Mouse (Mus musculus): ENCODE results near the gene Gphn. TPM values are rescaled to one million over a fixed set of nuclear protein-coding genes. Genes with fewer than 3 reads are reported as not detected.
A peak's percentile ranks its signal among the peaks of the same experiment; 100 is the strongest.

The Gphn gene
- total RNA-seq (2021) = 10 to 100 TPM; 22.8 TPM
- long read RNA-seq, experiment 1, transcript Gphn-202 (23 exons, 3,300 nt) = major isoform, 29 of 39 reads
- long read RNA-seq, experiment 1, partial matches to known transcripts = 4 of 39 reads
- long read RNA-seq, experiment 1, other reads (novel, unspliced or antisense) = 6 of 39 reads
- long read RNA-seq, experiment 2, transcript Gphn-202 (23 exons, 3,300 nt) = major isoform, 27 of 36 reads
- long read RNA-seq, experiment 2, partial matches to known transcripts = 3 of 36 reads
- long read RNA-seq, experiment 2, other reads (novel, unspliced or antisense) = 6 of 36 reads

DNA sequence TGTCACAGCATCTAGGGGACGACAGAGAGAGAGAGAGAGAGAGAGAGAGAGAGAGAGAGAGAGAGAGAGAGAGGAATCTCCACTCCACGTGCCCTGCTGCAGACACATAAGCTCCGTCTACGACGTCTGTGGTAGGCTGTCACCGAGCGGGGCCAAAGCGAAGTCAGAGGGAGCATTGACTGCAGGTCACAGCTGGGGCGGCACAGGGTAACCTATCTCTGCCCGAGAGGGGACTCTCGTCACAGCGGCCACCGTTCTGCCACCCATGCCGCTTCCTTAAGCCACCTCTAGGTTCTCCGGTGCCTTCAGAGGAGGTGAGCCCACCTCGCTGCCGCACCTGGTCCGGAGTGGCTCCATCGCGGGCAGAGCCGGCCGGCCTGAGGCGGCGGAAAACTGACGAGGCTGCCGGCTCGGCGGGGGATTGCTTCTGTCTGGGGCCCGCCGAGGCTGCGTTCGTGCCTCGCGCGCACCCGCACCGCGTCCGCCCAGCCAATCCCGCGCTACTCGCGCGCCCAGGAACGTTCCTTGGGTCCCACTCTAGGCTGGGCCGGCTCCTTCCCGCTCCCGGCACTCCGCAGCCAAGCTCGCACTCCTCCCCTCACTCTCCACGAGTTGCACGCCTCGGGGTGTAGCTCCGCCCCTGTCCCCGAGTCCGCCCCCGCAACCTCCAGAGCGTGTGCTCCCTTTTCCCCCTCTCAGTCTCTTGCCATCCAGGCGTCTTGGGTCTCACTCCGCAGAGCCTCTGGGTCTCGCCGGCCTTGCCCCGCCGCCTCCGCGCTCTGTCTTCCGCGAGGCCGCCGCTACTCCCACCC lies at the start of gene Gphn:
Gene Gphn (plus strand): TSS at position 673 of the 812 bp plus-strand sequence.
- intact Hi-C loops (cut with DNase I) = loop anchor here (10.0 kb wide), 1 partner anchor 519 kb away; the partner anchor contains the start of gene Mpp5
- peak; percentile 87 to 91 for DNase-seq

DNA sequence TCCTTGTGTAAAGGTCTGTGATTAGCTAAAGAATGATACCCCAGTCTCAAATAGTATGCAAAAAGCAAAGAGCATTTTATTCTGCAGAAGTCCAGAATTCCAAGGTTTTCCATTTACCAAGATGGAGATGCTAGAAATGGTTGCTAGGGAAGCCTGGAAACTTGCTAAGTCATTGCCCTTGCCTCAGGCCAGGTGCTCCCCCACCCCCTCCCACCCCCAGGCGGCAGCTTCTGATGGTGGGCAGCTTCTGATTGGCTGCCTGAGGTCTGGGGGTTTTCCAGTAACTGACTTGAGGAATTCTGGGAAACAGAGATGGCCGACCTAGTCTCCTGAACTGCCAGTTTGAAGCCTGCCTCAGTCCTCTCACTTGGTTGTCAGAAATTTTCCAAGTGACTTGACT lies 44.7 kb upstream of the Gphn start:
- intact Hi-C loops (cut with DNase I) = no loop called here
- no peak for DNase-seq

DNA sequence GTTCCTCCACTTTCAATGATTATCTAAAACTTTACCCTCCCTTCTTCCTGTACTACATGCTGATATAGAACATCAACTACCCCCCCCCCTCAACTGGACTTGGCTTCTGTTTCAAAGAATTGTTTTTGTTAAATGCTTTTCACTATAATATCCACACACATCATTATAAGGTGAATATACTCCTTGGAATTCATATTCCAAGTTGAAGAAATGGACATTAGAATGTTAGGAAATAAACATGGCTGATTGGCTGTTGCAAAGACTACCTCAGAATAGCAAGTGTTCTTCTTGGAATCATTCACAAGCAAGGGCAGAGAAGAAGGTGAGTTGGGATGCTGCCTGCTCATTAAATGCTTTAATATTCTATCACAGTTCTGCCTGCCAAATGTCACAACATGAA lies 32.2 kb upstream of the Gphn start, which contains the start of gene Gm6657:
Gene Gm6657 (plus strand): TSS at position 301 of the 400 bp plus-strand sequence.
- DNase-seq = no peak
- intact Hi-C loops (cut with DNase I) = no loop called here

DNA sequence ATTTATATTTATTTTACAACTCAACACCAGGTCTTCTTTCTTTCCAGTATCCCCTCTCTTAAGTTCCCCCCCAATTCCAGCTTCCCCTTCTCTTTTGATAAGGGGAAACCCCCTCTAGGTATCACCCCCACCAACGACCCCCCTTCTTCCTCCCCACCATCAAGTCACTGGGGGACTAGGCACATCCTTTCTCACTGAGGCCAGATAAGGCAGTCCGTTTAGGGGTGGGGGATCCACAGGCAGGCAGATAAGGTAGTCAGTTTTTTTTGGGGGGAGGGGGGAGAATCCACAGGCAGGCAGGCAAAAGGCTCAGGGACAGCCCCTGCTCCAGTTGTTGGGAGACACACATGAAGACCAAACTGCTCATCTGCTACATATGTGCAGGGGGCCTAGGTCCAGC lies 30.8 kb upstream of the Gphn start:
- no peak for DNase-seq
- intact Hi-C loops (cut with DNase I) = no loop called here

DNA sequence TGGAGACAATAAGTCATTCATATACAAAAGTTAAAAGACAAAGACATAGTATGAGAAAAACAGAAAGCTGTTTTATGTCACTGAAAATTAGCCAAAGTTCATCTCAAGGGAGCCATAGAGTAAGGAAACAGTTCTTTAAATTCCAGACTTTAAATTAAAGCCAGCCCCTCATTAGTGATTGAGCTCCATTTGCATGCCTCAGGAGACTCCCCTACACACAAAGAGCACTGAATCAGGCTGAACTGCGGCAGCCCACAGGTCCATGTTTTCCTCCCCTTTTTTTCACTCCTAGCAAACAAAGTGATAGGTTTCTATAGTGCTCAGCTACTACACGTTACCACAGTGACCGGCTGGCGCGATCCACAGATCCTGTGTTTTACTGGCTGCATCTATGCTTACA lies 22.5 kb upstream of the Gphn start:
- DNase-seq = no peak
- intact Hi-C loops (cut with DNase I) = loop anchor here (10.0 kb wide), 2 partner anchors 221 to 621 kb away; no protein-coding TSS in a partner anchor

DNA sequence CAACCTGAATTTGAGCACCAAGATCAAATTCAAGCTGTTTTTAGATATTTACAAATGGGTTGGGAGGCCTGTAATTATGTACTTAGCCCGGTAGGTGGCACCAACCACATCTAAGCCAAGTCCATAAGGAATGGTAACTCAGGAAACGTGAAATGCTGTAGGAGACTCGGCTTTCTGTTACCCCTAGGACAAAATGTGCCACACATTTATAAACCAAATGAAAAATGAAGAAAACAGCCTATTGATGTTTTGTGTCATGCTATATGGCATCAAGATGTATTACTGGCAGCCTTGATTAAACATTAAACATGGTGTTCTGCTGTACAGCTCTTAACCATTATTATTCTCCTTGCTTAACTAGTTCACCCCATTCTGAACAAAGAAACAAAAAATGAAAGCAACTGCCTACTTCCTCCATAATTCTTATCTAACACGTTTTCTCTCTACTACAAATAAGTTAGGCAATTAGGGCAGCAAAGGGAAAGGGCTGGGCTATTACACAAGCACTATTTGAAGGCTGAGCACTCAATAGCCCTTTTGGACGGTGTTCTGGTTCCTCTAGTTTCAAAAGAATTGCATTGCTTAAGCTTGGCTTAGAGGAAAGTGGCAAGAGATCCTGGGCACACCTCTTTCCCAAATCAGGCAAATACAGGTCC lies 20.1 kb upstream of the Gphn start:
- peak; percentile 49 to 63 for DNase-seq
- intact Hi-C loops (cut with DNase I) = loop anchor here (5.0 to 10.0 kb wide), 3 partner anchors 149 to 619 kb away; no protein-coding TSS in a partner anchor

DNA sequence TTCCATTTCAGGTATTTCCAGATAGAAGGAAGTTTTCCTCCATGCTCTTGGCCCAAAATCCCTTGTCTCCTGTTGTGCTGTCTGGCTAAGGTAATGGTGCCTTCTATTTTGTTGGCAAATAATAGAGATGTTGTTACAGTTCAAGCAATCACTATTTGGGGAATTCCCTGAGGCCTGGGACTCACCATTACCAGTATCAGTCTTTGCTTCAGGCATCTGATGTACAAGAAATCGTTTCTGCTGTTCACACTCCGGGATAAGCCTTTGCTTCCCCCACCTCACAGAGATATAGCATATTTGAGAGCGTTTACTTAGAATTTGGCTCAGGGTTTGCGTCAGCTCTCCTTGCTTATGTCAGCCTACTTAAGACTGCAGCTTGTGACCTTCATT lies 19.6 kb upstream of the Gphn start:
- DNase-seq = no peak
- intact Hi-C loops (cut with DNase I) = loop anchor here (5.0 to 10.0 kb wide), 3 partner anchors 149 to 618 kb away; no protein-coding TSS in a partner anchor

DNA sequence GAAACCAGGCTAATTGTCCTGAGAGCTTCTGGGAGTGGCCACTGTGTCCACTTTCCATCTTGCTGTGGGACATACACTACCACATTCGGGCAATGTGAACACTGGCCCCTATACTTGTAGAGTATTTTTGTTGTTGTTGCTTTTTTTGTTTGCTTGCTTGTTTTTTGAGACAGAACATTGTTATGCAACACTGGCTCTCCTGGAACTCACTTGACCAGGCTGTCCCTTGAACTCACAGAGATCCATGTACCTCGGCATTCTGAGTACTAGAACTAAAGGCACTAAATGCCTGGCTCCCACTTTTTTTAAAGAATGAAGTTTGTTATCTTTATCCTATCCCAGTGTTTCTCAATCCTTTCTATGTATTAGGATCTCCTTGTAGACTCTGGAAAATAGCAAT lies 16.3 kb upstream of the Gphn start:
- DNase-seq = no peak
- intact Hi-C loops (cut with DNase I) = loop anchor here (5.0 to 10.0 kb wide), 3 partner anchors 153 to 615 kb away; no protein-coding TSS in a partner anchor

DNA sequence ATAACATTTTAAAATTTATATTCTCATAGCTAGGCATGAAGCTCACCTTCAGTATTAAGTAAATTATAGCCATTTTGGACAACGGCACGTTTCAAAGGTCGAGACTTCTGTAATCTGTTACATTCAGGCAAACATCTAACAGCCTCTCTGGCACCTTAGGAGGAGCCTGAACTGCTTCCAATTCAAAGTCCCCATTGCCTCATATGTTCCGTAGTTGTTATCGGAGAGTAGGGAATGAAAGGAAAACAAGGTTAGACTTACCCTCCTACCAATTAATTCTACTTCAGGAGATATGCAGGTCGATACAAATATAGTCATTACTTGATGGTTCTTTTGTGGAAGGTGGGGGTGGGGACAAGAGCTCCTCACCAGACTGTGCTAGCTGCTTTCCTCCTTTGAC lies 10.7 kb upstream of the Gphn start:
- no peak for DNase-seq
- intact Hi-C loops (cut with DNase I) = no loop called here

DNA sequence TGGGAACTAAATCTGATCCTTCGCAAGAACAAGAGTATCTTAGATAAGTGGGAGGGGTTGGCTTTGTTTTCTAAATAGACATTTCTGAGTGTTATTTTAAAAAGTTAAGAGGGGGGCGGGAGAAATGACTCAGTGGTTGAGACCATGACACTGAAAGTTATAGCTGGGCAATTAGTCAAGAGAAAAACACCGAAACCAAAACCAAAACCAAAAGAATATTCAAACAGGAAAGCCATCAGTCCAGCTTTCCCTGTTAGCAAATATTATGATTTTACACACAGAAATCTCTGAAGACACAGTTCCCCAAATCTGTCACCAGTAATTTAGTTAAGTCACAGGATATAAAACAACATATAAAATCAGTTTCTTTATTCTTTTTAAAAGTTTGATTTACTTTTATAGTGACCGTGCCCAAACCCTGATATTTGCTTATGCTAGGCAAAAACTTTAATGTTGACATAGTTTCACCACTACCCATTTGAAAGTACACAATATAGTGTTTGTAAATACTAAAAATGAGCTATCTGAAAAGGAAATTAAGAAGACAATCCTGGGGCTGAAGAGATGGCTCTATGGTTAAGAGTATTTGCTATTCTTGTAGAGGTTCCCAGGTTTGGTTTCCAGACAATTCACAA lies 6.9 kb upstream of the Gphn start:
- DNase-seq = no peak
- intact Hi-C loops (cut with DNase I) = no loop called here

DNA sequence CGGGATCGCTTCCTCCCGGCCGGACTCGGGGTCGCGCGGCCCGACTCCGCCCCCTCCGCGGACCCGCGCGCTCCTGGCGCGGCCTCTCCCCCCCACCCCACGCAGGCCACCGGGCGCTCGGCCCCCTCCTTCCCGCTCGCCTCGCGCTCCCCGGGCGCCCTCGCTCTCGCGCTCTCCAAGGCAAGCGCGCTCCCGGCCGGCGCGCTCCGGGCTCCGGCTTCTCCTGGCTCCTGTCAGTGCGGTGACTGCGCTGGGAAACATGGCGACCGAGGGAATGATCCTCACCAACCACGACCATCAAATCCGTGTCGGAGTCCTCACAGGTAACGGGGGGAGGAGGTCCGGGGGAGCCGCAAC lies 318 bp downstream of the Gphn start:
- peak in 1 of 2 experiments; percentile 92 for DNase-seq
- intact Hi-C loops (cut with DNase I) = loop anchor here (10.0 kb wide), 1 partner anchor 518 kb away; the partner anchor contains the start of gene Mpp5

DNA sequence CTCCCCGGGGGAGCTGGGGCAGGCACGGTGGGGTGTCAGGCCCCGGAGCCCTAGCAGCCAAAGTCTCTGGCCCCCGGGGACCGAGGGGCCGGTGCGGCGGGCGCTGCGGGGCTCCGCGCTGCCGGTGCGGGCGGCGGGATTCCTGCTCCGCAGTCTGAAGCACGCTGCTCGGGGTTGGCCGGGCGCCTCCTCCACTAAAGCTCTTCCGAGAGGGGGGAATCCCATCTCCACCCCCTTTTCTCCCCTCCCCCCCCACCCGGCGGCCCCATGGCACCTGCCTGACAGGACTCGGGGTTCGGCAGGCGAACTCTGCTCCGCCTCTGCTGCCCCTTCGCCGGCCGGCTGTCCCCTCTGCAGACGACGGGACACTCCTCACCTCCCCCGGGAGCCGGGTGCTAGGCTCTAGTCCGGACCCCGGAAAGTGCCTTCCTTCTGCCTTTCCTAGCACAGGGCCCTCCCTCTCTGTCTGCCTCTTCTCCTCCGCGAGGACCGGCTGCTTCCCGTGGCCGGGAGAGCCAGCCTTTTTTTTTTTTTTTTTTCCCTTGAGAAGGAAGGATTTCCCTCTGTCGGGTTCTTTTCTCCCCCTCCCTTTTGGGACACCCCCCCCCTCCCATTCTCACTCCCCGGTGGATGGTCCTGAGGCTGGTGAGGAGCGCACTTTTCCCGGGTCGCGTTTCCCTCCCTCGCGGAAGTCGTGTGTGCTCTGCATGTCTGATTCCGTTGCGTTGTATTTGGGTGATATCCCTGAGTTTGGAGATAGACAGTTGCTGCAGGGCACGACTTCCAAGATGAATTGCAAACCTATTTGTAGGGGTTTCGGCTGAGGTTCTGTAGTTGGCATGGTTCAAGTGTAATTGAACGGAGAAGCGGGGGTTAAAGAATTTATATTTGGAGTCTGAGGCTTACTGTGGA lies 1.1 kb downstream of the Gphn start:
- intact Hi-C loops (cut with DNase I) = loop anchor here (10.0 kb wide), 1 partner anchor 518 kb away; the partner anchor contains the start of gene Mpp5
- DNase-seq = peak; percentile 50 to 57

DNA sequence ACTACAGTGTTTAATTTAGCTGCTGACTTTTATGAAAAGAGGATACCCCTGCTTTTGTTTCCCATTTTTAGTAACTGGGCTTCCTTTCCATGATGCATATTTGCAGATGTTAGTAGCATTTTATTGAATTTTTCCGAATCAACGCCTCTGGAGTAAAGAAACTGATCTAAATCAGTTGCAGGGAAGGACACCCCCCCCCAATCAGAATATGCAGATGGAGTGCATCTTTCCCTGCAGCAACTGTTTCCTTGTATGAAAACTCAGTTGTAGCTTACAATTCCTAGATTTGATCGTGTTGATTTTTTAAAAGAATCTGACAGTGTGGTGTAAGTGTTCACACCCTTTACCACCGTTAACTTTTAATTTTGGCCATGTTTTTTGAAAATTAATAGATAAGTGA lies 2.0 kb downstream of the Gphn start:
- no peak for DNase-seq

DNA sequence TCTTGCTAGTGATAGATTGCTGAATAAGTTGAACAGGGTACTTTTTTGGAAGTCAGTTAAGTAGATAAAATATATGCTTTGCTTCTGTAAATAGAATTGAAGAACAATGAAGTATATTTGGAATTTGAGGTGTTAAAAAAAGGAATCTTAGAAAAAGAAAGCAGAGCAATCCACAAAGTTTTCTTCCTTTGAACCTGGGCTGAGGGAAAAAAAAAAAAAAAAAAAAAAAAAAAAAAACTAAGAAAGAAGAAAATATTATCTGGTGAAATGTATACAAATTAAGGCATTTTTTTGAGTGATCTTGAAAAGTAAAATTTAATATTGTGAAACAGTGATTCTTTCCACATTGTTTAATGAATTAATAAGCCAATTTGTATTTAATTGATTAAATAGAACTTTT lies 6.4 kb downstream of the Gphn start:
- DNase-seq = no peak
- intact Hi-C loops (cut with DNase I) = no loop called here

More for the DNA sequence above, 2.0 kb downstream of the Gphn start:
- intact Hi-C loops (cut with DNase I) = loop anchor here (10.0 kb wide), 1 partner anchor 517 kb away; the partner anchor contains the start of gene Mpp5

DNA sequence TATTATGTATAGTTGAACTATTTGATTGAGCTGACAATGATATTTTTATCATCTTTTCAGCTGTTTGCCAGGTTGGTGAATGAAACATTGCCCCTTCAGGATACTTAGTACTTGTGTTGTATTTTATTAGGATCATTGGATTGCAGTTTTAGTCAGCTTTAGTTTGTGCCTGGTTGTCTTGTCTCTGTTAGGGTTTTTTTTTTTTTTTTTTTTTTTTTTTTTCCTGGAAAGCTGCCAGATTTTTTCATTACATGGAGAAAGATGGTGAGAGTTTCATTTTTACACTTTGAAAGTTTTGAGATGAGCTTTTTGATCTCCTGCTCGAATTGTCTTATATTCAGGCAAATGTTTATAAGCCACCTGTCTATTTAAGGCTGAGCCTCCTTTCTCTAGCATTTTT lies 22.2 kb downstream of the Gphn start:
- intact Hi-C loops (cut with DNase I) = no loop called here
- DNase-seq = no peak

DNA sequence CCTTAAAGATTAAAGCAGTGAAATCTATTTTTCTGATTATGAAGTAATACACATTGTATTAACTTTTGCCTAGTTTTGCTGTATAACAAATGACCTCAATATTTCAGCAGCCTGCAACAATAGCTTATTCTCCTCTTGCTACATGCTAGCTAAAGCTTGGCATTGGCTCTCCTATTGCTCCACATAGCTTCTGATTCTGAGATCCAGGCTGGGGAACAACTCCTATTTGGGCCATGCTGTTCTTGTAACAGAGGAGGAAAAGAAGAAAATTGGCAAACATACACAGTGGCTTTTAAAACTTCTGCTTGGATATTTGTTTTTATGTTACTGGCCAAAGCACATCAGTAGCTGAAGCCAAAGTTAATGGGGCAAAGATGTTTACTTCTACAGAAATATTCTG lies 23.0 kb downstream of the Gphn start:
- intact Hi-C loops (cut with DNase I) = no loop called here
- DNase-seq = no peak

DNA sequence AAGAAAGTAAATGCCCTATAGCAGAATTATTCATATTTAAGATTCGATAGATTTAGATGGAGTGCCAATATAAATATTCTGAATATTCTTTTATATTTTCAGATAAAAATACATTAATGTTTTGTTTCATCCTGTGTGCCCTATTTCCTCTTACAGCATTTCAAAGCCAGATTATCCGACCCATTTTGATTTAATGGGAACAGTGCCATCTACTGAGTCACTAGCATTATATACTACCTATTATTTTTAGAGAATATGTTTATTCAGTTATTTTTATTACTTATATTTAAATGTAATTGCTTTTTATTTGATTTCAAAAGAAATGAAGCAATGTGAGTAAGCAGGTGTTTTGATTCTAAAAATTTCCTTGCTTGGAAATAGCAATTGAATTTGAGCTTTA lies 51.2 kb downstream of the Gphn start:
- DNase-seq = no peak
- intact Hi-C loops (cut with DNase I) = no loop called here

DNA sequence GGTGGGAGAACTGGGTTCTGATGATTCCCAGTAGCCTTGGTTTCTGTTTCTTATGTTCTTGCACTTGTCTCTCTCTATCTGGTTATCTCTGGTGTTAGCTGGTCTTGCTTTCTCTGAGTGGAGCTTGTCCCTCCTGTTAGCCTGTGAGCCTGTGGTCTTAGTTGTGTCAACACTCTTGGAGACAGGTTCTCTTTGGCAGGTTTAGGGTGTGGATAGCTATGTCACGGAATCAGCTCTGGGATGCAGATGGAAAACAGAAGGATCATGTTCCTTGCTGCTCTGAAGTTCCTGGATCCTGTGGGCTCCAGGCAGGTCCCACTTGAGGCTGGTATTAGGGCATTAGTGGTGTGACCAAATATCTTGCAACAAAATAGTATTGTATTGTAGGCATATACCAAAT lies 64.2 kb downstream of the Gphn start:
- intact Hi-C loops (cut with DNase I) = no loop called here
- DNase-seq = no peak

DNA sequence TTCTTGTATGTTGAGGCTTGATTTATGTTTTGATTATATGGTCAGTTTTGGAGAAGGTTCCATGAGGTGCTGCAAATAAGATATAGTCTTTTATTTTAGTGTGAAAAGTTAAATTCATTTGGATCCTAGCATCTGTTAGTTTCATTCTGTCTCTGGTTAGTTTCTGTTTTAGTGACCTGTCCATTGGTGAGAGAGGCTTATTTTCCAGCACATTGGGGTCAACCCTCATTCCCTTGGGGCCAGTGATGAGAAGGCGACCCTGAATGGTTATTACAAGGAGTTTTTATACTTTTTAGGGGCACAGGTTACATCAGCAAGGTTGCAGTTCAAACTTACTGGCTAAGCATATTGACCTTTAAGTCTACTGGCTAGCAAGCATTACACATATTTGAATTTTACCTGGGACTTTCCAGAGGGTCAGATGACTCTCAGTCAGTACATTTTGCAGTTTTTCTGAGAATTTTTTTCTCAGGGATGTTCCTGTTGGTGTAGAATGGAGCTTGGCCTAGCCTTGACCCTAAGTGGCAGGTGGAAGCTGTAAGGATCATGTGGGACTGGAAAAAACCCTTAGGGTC lies 72.7 kb downstream of the Gphn start:
- no peak for DNase-seq
- intact Hi-C loops (cut with DNase I) = no loop called here
